Mouse (Mus musculus): Measurements from ENCODE around the gene Txndc5. TPM values are rescaled to one million over a fixed set of nuclear protein-coding genes. Genes with fewer than 3 reads are reported as not detected.

The Txndc5 gene
- 35.7 and 59.6 TPM in 2 replicates for polyA plus RNA-seq (2012; rRNA removed)

GRCm38 (mm10) chr13:38528687-38529294 is at the start of gene Txndc5:
Gene Txndc5, minus strand, starts transcription at chr13:38528824.
- no peak for DNase-seq (ENCODE audit: low read depth)

GRCm38 (mm10) chr13:38574668-38575067 is 46.0 kb upstream of the Txndc5 start:
- no peak for DNase-seq (ENCODE audit: low read depth)
- TF ChIP-seq CTCF (IDR thresholded peaks at IDR 0.05; ENCODE audit: borderline replicate concordance, extremely low read depth, insufficient read depth, insufficient read length): no peak
- TF ChIP-seq POLR2A (IDR thresholded peaks at IDR 0.05; ENCODE audit: borderline replicate concordance, extremely low read depth, insufficient read depth, insufficient read length, poor library complexity, severe bottlenecking): no peak

More at GRCm38 (mm10) chr13:38528687-38529294, at the start of gene Txndc5:
- TF ChIP-seq CTCF (IDR thresholded peaks at IDR 0.05; ENCODE audit: borderline replicate concordance, extremely low read depth, insufficient read depth, insufficient read length): no peak
- no peak for TF ChIP-seq POLR2A (IDR thresholded peaks at IDR 0.05; ENCODE audit: borderline replicate concordance, extremely low read depth, insufficient read depth, insufficient read length, poor library complexity, severe bottlenecking)

GRCm38 (mm10) chr13:38573281-38573680 is 44.7 kb upstream of the Txndc5 start:
- no peak for DNase-seq (ENCODE audit: low read depth)
- TF ChIP-seq CTCF (IDR thresholded peaks at IDR 0.05; ENCODE audit: borderline replicate concordance, extremely low read depth, insufficient read depth, insufficient read length) (no peak), POLR2A (IDR thresholded peaks at IDR 0.05; ENCODE audit: borderline replicate concordance, extremely low read depth, insufficient read depth, insufficient read length, poor library complexity, severe bottlenecking) (no peak)

- no peak for TF ChIP-seq CTCF (IDR thresholded peaks at IDR 0.05; ENCODE audit: borderline replicate concordance, extremely low read depth, insufficient read depth, insufficient read length)
- TF ChIP-seq POLR2A (IDR thresholded peaks at IDR 0.05; ENCODE audit: borderline replicate concordance, extremely low read depth, insufficient read depth, insufficient read length, poor library complexity, severe bottlenecking): no peak
- no peak for DNase-seq (ENCODE audit: low read depth)
These were observed 36.6 kb upstream of the Txndc5 start for GRCm38 (mm10) chr13:38565245-38565644.

- TF ChIP-seq CTCF (IDR thresholded peaks at IDR 0.05; ENCODE audit: borderline replicate concordance, extremely low read depth, insufficient read depth, insufficient read length) (no peak), POLR2A (IDR thresholded peaks at IDR 0.05; ENCODE audit: borderline replicate concordance, extremely low read depth, insufficient read depth, insufficient read length, poor library complexity, severe bottlenecking) (no peak)
- DNase-seq (ENCODE audit: low read depth): no peak
These were observed 26.0 kb upstream of the Txndc5 start for GRCm38 (mm10) chr13:38554611-38555010.

GRCm38 (mm10) chr13:38554210-38554609 is 25.6 kb upstream of the Txndc5 start:
- DNase-seq (ENCODE audit: low read depth): no peak
- no peak for TF ChIP-seq POLR2A (IDR thresholded peaks at IDR 0.05; ENCODE audit: borderline replicate concordance, extremely low read depth, insufficient read depth, insufficient read length, poor library complexity, severe bottlenecking)
- no peak for TF ChIP-seq CTCF (IDR thresholded peaks at IDR 0.05; ENCODE audit: borderline replicate concordance, extremely low read depth, insufficient read depth, insufficient read length)

GRCm38 (mm10) chr13:38548681-38549080 is 20.1 kb upstream of the Txndc5 start:
- no peak for DNase-seq (ENCODE audit: low read depth)

GRCm38 (mm10) chr13:38547717-38548116 is 19.1 kb upstream of the Txndc5 start:
- no peak for DNase-seq (ENCODE audit: low read depth)
- TF ChIP-seq CTCF (IDR thresholded peaks at IDR 0.05; ENCODE audit: borderline replicate concordance, extremely low read depth, insufficient read depth, insufficient read length) (no peak), POLR2A (IDR thresholded peaks at IDR 0.05; ENCODE audit: borderline replicate concordance, extremely low read depth, insufficient read depth, insufficient read length, poor library complexity, severe bottlenecking) (no peak)

More at GRCm38 (mm10) chr13:38548681-38549080, 20.1 kb upstream of the Txndc5 start:
- TF ChIP-seq POLR2A (IDR thresholded peaks at IDR 0.05; ENCODE audit: borderline replicate concordance, extremely low read depth, insufficient read depth, insufficient read length, poor library complexity, severe bottlenecking): no peak
- TF ChIP-seq CTCF (IDR thresholded peaks at IDR 0.05; ENCODE audit: borderline replicate concordance, extremely low read depth, insufficient read depth, insufficient read length): no peak

- no peak for DNase-seq (ENCODE audit: low read depth)
- TF ChIP-seq POLR2A (IDR thresholded peaks at IDR 0.05; ENCODE audit: borderline replicate concordance, extremely low read depth, insufficient read depth, insufficient read length, poor library complexity, severe bottlenecking): no peak
- no peak for TF ChIP-seq CTCF (IDR thresholded peaks at IDR 0.05; ENCODE audit: borderline replicate concordance, extremely low read depth, insufficient read depth, insufficient read length)
These were observed 18.1 kb upstream of the Txndc5 start for GRCm38 (mm10) chr13:38546754-38547153.

GRCm38 (mm10) chr13:38545460-38545859 is 16.8 kb upstream of the Txndc5 start:
- DNase-seq (ENCODE audit: low read depth): no peak
- no peak for TF ChIP-seq POLR2A (IDR thresholded peaks at IDR 0.05; ENCODE audit: borderline replicate concordance, extremely low read depth, insufficient read depth, insufficient read length, poor library complexity, severe bottlenecking)
- no peak for TF ChIP-seq CTCF (IDR thresholded peaks at IDR 0.05; ENCODE audit: borderline replicate concordance, extremely low read depth, insufficient read depth, insufficient read length)

GRCm38 (mm10) chr13:38544769-38545445 is 16.3 kb upstream of the Txndc5 start:
- TF ChIP-seq POLR2A (IDR thresholded peaks at IDR 0.05; ENCODE audit: borderline replicate concordance, extremely low read depth, insufficient read depth, insufficient read length, poor library complexity, severe bottlenecking): no peak
- TF ChIP-seq CTCF (IDR thresholded peaks at IDR 0.05; ENCODE audit: borderline replicate concordance, extremely low read depth, insufficient read depth, insufficient read length): no peak
- DNase-seq (ENCODE audit: low read depth): no peak

All from brain, embryonic 14.5 days (tissue).